Mouse (Mus musculus) gastrocnemius, postnatal 4 days (tissue): ENCODE measurements around the gene Slc17a7. TPM values are rescaled to one million over a fixed set of nuclear protein-coding genes. Genes with fewer than 3 reads are reported as not detected.

ENCODE experiments used
- DNase-seq, 2 experiments: peaks; one replicate each; pipeline ENCODE4 v3.0.0; 2021 to 2022; ENCODE audit warnings: low spot score in 2 of 2, mixed read lengths in 2 of 2
- total RNA-seq, 2 experiments: library from RNA; stranded (reverse); gene quantifications; 2 replicates each; pipeline ENCODE4 v1.2.3; 2021

Gene Slc17a7
- total RNA-seq, 2 experiments from 2014 or later: 2.6 to 3.0 TPM

DNA sequence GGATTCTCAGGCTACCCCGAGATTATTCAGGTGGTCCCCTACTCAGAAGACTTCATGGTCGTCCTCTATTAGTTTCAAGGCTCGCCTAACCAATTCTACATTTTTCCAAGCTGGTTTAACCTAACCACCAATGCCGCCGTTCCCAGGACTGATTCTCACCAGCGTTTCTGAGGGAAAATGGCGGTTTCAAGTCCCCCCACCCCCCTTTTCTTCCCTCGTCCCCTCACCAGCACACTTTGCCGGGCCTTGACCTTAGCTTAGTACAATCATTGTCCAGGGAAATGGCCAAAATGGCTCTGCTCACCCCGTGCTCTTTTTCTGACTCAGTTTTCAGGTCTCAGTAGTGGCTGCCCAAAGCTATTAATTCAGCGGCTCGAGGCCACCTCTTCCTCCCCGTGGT, 11.6 kb downstream of the Slc17a7 start:
- DNase-seq: no peak

DNA sequence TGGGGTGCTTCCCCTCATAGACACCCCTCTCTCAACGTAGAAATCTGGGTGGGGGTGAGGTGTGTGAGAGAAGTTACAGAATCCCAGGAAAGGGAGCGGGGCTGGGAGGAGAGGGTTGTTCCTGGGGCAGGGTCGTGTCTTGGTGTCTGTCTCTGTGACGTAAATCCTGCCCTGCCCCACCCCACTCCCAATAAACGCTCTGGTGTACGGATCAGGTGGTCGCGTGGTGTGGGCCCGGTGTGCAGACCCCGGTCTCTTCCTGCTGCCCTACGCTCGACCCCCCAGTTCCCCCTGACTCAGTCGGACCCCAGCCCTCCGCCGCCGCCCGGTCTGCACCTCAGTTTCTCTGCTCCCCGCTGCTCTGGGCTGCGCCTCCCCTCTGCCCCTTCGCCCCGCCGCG, 12.2 kb downstream of the Slc17a7 start:
- DNase-seq: no peak

DNA sequence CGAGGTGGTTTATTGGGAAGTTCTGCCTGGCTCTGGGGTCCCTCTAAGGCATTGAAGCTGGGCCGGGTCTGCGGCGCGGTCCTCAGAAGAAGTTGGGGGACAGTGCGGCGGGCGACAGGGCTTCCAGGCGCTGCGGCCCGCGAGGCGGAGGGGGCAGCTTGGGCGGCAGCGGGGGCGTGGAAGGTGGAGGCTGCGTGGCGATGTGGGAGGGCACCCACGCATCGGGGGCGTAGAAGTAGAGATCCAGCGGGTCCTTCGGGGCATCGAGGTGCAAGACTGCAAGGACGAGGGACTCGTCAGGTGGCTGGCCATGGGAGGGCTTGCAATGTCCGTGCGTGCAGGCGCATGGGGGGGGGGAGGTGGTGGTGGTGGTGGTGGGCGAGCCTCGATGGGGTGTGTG, 12.6 kb downstream of the Slc17a7 start:
- no peak for DNase-seq

DNA sequence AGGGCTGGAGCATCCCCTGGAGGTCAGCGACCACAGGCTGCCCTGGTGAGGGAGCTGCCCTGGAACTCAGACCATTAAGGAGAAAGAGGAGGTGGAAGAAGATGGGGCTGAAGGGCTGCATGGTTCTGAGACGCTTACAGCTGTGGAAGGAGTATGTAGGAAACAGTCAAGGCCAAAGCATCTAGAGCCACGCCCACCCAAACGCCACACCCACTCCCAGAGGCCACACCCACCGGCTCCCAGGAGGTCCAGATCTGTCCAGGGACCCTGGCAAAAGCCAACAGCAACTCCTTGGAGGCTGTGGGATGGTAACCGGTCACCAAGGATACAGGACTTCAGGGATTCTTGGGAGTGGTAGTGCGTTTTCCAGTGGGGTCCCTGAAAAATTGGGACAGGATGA, 14.8 kb downstream of the Slc17a7 start:
- DNase-seq: no peak

DNA sequence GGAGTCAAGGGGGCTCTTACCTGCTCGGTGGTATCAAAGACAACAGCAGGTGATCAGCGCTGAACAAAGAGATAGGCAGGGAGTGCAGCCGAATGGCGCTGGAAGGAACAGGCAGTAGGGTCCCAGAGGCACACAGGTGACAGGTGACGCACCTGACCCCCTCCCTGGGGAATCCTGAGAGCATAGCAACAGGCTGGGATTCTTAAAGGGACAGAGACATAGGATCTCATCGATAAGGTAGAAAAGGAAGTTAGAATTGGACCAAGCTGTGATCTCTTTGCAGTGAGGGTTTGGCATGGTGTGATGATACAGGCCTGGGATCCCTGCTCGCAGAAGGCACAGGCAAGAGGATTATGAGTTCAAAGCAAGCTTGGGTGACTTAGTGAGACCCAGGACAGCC, 15.7 kb downstream of the Slc17a7 start, which contains the start of gene Gfy:
Gene Gfy (minus strand): TSS at position 101 of the 400 bp plus-strand sequence.
- no peak for DNase-seq

DNA sequence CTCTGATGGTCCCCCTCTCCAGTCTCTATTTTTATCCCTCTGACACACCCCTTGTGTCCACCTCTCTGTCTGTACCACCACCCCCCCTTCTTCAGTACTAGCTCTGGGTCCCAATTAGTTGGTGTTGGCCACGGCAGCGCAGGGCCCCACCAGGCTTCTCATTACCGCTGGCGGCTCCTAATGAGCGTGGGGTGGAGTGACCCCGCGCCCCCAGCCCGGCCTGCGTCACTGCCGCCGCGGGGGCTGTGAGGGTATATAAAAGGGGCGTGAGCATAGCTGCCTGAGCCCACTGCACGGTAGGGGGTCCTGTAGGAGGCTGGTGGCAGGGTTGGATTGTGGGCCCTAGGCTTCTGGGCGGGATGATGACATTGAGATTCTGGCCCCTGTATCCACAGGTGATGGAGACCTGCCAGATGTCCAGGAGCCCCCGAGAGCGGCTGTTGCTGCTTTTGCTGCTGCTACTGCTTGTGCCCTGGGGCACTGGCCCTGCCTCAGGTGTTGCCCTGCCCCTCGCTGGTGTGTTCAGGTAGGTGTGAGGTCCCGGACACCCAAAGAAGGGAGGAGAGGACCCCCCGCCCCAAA, 17.2 kb downstream of the Slc17a7 start, which contains the start of gene Pth2:
Gene Pth2 (plus strand): TSS at position 100 of the 582 bp plus-strand sequence.
- no peak for DNase-seq

DNA sequence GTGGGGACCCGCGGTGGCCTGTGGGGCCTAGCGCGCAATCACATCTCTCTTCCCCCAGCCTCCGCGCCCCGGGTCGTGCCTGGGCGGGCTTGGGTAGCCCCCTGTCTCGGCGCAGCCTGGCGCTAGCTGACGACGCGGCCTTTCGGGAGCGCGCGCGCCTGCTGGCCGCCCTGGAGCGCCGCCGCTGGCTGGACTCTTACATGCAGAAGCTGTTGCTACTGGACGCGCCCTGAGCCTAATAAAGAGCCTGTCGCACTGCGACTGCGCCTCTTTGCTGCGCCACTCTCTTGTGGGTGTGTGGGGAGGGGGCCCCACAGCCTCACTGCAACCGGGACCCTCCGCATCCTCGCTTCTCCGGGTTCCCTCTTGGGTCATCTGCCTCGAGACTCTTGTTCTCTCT, 17.8 kb downstream of the Slc17a7 start:
- no peak for DNase-seq

DNA sequence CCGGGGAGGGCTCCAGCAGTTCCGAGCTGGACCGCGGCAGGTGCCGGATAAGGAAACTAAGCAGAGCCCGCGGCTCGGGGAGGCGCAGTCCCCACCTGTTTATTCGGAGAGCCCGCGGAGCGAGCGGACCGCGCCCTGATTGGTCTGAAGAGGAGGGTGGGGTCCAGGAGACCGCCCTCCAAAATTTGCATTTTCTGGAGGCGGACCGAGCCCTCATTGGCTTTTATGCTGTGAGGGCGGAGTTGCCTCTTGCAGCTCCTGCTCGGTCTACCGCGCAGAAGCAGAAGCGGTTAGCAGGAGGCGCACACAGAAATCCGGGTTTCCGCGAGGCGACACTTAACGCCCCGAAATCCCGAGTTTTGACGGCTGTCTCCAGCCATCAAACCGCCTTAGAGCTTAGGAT, 18.5 kb downstream of the Slc17a7 start:
- peak; percentile 51 to 79 for DNase-seq

DNA sequence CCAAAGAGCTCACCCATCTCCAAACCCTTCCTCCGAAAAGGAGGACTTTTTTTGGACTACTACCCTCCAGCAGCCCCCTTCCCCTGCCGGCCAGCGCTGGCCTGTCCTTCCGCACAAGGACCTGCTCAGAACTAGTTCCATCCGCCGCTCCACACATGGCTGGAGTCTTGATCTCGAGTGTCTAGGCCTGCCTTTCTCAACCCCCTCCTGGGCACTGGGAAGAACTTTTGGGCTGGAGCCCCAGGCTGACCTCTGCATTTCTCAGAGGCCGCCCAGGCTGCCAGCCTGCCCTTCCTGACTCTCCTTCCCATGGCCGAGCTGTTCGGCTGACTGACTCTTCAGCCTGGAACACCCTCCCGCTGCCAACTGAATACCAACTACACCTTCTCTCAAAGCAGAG, 18.9 kb downstream of the Slc17a7 start:
- DNase-seq: no peak

DNA sequence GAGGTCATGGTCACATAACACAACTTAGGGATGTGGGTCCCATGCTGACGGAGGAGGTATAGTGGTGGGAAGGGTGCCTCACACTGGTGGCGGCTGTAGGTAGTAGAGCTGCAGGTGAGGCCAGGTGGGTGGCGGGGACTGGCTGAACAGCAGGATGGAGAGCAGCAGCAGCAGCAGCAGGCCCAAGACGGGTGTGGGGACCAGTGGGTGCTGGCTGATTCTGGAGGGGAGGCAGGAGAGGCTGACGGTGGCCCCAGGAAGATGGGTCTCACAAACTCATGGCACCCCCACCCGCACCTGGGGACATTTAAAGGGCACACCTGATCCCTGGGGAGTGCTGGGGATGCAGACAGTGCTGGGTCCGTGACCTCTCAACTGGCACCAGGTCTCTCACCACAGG, 19.9 kb downstream of the Slc17a7 start:
- no peak for DNase-seq

DNA sequence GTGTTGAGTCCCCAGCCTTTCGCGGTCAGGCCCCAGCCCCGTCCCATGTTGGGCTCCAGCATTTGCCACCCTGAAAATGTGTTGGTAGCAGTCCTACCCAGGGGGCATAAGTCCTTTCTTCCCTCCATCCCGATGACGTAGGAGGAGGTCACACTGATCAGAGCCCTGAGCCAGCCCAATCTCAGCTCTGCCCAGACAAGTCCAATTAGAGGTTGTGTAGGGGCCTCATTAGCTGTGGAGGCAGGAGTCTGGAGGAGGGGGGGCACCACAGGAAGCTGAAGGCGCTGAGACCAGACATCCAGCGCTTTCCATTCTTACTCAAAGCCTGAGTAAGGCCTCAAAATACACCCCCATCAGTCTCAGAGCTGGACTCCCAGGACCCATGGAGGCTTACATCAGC, 22.2 kb downstream of the Slc17a7 start:
- no peak for DNase-seq

DNA sequence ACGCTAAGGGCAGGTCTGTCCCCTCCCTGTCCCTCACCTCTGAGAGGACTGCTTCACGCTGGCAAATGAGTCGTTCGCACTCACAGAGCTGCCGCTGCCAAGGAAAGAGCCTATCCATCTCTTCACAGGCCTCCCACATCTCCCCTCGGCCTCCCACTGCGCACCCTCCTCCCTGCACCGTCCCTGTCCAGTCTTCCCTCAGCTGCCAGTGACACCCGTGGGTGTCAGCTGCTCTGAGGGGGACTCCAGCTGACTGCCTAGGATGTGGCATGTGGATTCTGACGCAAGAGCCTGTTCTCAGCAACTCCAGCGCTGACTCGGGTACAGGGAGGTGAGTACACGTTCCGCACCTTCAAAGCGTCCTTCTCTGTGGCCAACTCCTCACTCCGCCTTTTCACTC, 25.9 kb downstream of the Slc17a7 start:
- DNase-seq: no peak

DNA sequence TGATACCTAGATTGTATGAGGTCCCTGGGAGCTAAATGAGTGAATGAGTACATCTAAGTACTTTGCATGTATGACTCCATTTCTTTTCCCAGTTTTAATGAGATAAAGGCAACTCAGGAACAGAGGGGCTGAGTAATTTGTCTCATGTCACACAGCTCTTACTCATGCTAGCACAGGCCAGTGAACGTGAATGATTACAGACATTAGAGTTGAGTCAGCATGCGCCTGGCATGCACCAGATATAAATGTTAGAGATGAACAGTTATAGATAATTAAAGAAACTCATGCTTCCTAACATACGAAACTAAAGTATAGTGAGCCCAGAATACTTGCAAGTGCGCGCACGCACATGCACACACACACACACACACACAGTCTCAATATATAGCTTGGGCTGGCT, 26.4 kb downstream of the Slc17a7 start:
- DNase-seq: no peak

DNA sequence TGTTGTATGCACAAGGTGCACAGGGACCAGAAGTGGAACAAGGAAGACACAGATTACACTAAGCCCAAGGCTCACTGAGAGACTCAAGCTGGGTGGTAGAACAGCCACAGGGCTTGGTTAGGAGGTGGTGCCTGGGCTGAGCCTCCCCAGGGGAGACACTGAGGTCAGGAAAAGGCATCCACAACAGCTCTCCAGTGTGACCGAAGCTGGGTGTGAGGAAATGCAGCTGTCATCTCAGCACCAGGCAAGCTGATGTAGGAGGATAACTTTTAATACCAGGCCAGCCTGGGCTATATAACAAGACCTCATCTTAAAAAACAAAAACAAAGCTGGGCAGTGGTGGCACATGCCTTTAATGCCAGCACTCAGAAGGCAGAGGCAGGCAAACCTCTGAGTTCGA, 27.4 kb downstream of the Slc17a7 start:
- no peak for DNase-seq

DNA sequence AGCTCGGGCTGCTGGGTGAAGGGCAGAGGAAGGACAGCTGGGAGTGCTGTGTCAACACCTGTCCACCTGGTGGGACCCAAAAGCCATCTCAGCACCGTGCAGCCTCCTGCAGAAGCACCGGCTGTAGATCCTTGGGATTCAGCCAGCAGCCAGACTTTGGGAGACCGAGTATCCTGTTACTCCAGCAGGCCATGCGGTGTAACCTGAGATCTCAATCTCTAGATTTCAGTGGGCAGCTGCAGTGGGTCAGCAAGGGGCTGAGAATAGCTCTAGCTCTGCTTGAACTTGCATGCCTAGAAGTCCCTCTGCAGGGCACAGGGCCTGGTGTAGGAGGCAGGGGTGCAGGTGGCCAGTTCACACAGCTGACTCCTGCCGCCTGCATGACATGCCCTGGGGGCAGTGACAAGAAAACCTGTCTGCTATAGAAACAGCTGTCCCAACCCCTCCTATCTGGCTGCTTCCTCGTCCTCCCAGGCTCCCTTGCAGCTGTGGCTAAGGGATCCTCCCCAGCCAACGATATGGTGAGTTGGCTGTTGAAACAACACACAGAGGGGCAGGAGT, 28.1 kb downstream of the Slc17a7 start:
- DNase-seq: peak in 1 of 2 experiments; percentile 71

DNA sequence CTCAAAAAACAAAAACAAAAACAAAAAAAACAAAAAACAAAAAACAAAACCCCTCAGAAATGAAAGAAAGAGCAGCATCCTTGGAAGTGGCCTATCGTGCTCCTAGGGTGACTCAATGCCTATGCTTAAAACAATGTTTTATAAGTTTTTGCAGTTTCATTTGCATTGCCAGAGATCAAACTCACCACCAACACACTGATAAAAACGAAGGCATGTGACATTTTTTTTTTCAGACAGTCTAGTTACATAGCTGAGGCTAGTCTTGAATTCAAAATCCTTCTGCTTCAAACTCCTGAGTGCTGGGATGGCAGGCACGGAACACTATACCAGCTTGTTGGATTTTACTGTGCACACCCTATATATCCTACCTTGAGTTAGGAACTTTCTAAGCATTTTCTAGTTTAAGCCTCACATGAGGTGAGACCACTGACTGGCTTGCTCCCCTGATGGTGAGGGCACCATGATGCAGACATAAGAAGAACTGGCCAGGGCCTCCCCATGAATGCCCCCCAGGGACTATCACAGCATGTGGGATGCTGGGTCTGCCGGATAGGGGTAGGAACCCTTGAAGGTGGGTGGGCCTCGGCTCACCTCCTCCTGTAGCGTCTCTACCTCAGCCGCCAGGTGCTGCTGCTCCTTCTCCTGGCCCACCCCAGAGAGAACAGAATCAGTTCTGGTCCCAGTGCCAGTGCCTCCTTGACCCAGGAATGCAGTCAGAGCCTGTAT, 29.0 kb downstream of the Slc17a7 start:
- DNase-seq: no peak

DNA sequence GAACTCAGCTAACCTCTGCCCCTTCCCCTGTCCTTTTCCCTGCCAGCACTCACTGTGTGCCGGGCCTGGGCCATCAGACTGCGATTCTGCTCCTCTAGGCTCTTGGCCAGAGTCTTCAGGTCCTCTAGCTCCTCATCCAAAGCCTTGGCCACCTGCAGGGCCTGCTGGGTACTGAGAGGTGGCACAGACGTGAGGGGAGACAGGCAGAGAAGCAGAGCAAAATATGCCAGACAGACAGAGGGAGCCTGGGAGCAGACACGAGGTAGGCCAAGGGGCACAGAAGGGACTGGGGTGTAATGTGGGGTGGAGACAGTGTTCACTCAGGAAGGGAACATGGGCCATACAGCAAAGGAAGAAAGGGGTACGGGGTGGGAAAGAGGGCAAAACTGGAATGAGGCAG, 29.7 kb downstream of the Slc17a7 start:
- DNase-seq: no peak

DNA sequence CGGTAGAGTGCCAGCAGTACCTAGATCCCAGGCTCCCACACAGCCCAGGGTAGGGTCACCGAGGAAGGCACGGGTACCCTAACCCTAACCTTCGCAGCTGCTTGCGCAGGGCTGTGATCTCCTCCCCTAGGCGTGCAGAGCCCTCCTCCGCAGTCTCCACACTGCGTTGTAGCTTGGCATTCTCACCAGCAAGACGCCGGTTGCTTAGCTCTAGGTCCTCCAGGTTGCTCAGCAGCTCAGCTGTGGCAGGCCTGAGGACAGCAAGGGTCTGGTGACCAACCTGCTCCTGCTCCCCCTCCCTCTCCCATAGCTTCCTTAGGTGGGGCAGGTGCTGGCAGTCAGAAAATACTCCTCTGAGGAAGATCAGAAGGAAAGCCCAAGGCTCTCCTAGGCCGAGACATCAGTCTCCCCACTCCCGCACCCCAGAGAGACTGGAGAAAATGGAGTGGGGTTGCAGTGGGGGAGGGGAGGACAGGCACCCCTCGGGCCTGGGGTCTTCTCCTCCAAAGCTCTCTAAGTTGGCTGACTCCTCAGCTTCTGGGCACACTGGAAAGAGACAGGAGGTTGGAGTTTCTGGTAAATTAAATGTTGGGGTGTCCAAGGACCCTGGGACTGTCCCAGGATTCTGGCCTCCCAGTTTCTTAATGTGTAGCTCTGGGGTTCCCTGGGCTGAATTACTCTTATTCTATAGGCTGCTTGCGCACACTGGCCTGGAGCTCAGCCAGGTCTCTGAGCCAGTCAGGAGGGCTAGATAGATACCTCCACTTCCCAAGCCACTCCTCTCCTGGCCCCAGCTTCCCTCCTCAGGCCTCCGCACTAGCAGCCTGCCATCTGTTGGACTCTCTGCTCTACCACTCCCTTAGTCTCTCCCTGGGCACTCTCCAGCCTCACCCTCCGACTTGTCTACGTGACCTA, 30.4 kb downstream of the Slc17a7 start:
- no peak for DNase-seq

DNA sequence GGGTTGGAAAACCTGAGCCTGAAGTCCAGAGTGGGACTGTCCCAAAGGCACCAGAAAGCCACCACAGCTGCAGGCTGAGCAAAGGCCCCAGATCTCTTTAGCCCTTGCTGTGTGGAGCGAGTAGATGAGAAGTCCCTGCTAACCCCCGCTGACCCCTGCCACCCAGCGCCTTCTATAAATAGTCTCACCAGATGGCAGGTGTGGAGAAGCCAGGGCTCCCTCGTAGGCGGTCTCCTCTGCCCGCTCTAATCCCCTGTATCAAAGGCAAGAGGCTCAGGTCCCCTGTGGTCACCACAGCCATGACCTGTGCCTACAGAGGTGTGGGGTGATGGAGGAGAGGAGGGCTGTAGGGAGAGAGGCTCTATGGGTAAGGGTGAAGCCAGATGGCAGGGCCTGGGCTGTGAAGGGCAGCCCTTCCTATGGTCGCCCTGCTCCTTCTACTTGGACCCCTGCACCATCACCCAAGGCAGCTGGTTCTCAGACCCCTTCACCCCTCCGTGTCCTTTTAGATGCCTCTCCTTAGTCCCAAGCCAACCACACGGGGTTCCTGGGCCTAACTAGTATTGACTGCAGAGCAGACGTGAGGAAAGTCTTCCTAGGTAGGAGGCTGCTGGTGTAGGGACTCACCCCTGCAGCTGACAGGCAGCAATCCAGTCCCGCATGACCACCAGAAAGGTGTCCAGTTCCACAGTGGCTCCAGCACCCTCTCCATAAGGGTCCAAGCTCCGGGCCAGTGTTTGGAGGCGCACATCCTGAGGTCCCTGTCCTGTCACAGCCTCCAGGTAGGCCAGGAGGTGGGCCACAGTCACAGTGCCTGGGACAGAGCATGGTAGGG, 31.8 kb downstream of the Slc17a7 start:
- no peak for DNase-seq

DNA sequence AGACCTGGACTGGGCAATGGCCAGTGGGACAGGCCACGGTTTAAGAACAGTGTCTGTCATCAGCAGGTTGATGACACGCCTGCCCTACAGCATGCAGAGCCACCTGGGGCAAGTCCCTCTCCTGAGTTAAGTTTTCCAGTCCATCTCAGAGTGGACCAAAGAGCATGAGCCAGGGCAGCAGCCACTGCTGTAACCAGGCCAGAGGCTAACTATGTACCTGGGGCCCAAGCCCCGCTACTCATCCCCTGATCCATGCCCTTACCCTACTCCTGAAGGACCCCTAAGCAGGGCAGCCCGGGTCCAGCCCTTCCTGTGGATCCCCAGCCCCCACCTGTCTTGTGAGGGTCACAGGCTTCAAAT, 32.4 kb downstream of the Slc17a7 start:
- no peak for DNase-seq

DNA sequence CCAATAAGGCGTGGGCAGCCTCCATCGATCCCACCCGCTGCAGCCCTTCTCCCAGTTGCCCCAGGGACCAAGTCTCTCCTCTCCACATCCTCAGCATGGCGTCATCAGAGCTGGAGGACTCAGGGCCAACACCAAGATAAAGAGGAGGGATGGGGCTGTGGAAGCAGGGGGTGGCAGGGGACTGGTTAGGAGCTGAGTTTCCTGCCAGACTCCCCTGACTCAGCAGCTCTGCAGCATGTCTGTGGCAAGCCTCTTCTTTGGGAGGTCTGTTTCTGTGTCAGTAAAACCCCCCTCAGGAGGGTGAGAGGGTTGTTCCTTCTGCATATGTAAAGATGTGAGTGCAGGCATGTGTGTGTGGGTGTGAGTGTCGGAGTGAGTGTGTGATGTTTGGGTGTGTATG, 33.2 kb downstream of the Slc17a7 start:
- DNase-seq: no peak
